Mouse (Mus musculus) MEL (cell line): Measurements from ENCODE around the gene Sfmbt2. TPM values are rescaled to one million over a fixed set of nuclear protein-coding genes. Genes with fewer than 3 reads are reported as not detected.

Source experiments
- DNase-seq: peaks from one replicate; pipeline ENCODE4 v3.0.0; 2011; ENCODE audit warnings: low read depth, low spot score
- H3K27ac ChIP-seq: 2 replicates; pipeline ENCODE4 v1.5.1; 2012; ENCODE audit warnings: low read depth, mild to moderate bottlenecking, control low read depth, low read length, moderate library complexity; ENCODE audit not compliant: control insufficient read depth
- H3K27me3 ChIP-seq, 2 experiments: fragments of 150-350 bp in 1 of 2; sonication (generic) in 1 of 2; 2 replicates each; pipeline ENCODE4 v1.6.1; 2012; ENCODE audit warnings: low read length in 2 of 2, mild to moderate bottlenecking in 2 of 2, improper control_type of control experiment in 1 of 2, moderate library complexity in 1 of 2; ENCODE audit not compliant: insufficient read depth in 2 of 2, control insufficient read depth in 1 of 2
- H3K36me3 ChIP-seq, 2 experiments: 2 replicates each; pipeline ENCODE4 v1.6.1; 2012 to 2014; ENCODE audit warnings: low read length in 2 of 2, improper control_type of control experiment in 1 of 2, inconsistent platforms in 1 of 2, mild to moderate bottlenecking in 1 of 2; ENCODE audit not compliant: insufficient read depth in 2 of 2, control insufficient read depth in 1 of 2
- H3K4me1 ChIP-seq, 2 experiments: fragments of 150-350 bp in 1 of 2; sonication (generic) in 1 of 2; 2 replicates each; pipeline ENCODE4 v1.6.1; 2012; ENCODE audit warnings: low read length in 2 of 2, improper control_type of control experiment in 1 of 2, mild to moderate bottlenecking in 1 of 2; ENCODE audit not compliant: insufficient read depth in 2 of 2, control insufficient read depth in 1 of 2
- H3K4me3 ChIP-seq, 2 experiments: fragments of 150-350 bp in 1 of 2; sonication (generic) in 1 of 2; 2 replicates each; pipeline ENCODE4 v1.5.1; 2012; ENCODE audit warnings: low read depth in 2 of 2, low read length in 2 of 2, mild to moderate bottlenecking in 2 of 2, moderate library complexity in 2 of 2, control low read depth in 1 of 2, improper control_type of control experiment in 1 of 2; ENCODE audit not compliant: control insufficient read depth in 1 of 2, insufficient read depth in 1 of 2
- H3K79me2 ChIP-seq: 2 replicates; pipeline ENCODE4 v1.6.1; 2012; ENCODE audit warnings: mild to moderate bottlenecking, low read length, moderate library complexity; ENCODE audit not compliant: control insufficient read depth, poor library complexity, insufficient read depth
- H3K9ac ChIP-seq: 2 replicates; pipeline ENCODE4 v1.6.1; 2012; ENCODE audit warnings: low read depth, mild to moderate bottlenecking, control low read depth, low read length, moderate library complexity; ENCODE audit not compliant: control insufficient read depth, poor library complexity, severe bottlenecking
- H3K9me3 ChIP-seq: fragments of 150-350 bp; sonication (generic); replicated peaks from 2 replicates; pipeline ENCODE4 v1.6.1; 2012; ENCODE audit warnings: mild to moderate bottlenecking, low read length, improper control_type of control experiment, moderate library complexity; ENCODE audit not compliant: insufficient read depth
- CHD2 ChIP-seq: IDR thresholded peaks from 2 replicates; pipeline ENCODE4 v1.6.1; 2011; ENCODE audit warnings: low read length, improper control_type of control experiment
- ELF1 ChIP-seq: IDR thresholded peaks from 2 replicates; pipeline ENCODE4 v1.6.1; 2014; ENCODE audit warnings: low read depth, mild to moderate bottlenecking, inconsistent platforms, low read length, improper control_type of control experiment, moderate library complexity
- EP300 ChIP-seq, 2 experiments: IDR thresholded peaks; 2 replicates each; pipeline ENCODE4 v1.6.1; 2011; ENCODE audit warnings: improper control_type of control experiment in 2 of 2, low read length in 2 of 2, low read depth in 1 of 2, mild to moderate bottlenecking in 1 of 2
- ETS1 ChIP-seq: IDR thresholded peaks from 2 replicates; pipeline ENCODE4 v1.6.1; 2012; ENCODE audit warnings: low read depth, mild to moderate bottlenecking, inconsistent platforms, low read length, improper control_type of control experiment, moderate library complexity
- HCFC1 ChIP-seq: IDR thresholded peaks from 2 replicates; pipeline ENCODE4 v1.6.1; 2012; ENCODE audit warnings: low read depth, mild to moderate bottlenecking, inconsistent platforms, low read length, improper control_type of control experiment, moderate library complexity
- JUND ChIP-seq: IDR thresholded peaks from 2 replicates; pipeline ENCODE4 v1.6.1; 2011; ENCODE audit warnings: low read depth, mild to moderate bottlenecking, improper control_type of control experiment, low read length
- KAT2A ChIP-seq: conservative IDR thresholded peaks from 2 replicates; pipeline ENCODE4 v1.6.1; 2012; ENCODE audit warnings: low read depth, low read length, improper control_type of control experiment, inconsistent platforms
- MAFK ChIP-seq: IDR thresholded peaks from 2 replicates; pipeline ENCODE4 v1.6.1; 2011; ENCODE audit warnings: low read depth, mild to moderate bottlenecking, low read length, improper control_type of control experiment, borderline replicate concordance
- MAX ChIP-seq: IDR thresholded peaks from 2 replicates; pipeline ENCODE4 v1.6.1; 2011; ENCODE audit warnings: low read length, improper control_type of control experiment
- MXI1 ChIP-seq: IDR thresholded peaks from 2 replicates; pipeline ENCODE4 v1.6.1; 2011; ENCODE audit warnings: mild to moderate bottlenecking, low read depth, low read length, improper control_type of control experiment
- MYB ChIP-seq: IDR thresholded peaks from 2 replicates; pipeline ENCODE4 v1.6.1; 2011; ENCODE audit warnings: mild to moderate bottlenecking, low read depth, low read length, improper control_type of control experiment
- MYC ChIP-seq: IDR thresholded peaks from 2 replicates; pipeline ENCODE4 v1.6.1; 2011; ENCODE audit warnings: low read depth, mild to moderate bottlenecking, low read length, improper control_type of control experiment, moderate library complexity
- NRF1 ChIP-seq: IDR thresholded peaks from 2 replicates; pipeline ENCODE4 v1.6.1; 2014; ENCODE audit warnings: low read depth, mild to moderate bottlenecking, inconsistent platforms, low read length, improper control_type of control experiment, moderate library complexity; ENCODE audit not compliant: poor library complexity, insufficient read depth, severe bottlenecking
- POLR2A ChIP-seq, 2 experiments: IDR thresholded peaks; 2 replicates each; pipeline ENCODE4 v1.6.1; 2011 to 2012; ENCODE audit warnings: low read length in 2 of 2, mild to moderate bottlenecking in 2 of 2, control low read depth in 1 of 2, improper control_type of control experiment in 1 of 2, low read depth in 1 of 2, moderate library complexity in 1 of 2; ENCODE audit not compliant: control insufficient read depth in 1 of 2, insufficient read depth in 1 of 2, poor library complexity in 1 of 2
- POLR2AphosphoS2 ChIP-seq: IDR thresholded peaks from 2 replicates; pipeline ENCODE4 v1.6.1; 2011; ENCODE audit warnings: low read length, improper control_type of control experiment
- POLR2AphosphoS5 ChIP-seq: IDR thresholded peaks from 2 replicates; pipeline ENCODE4 v1.6.1; 2012; ENCODE audit warnings: low read depth, borderline replicate concordance, mild to moderate bottlenecking, inconsistent platforms, low read length, moderate library complexity, mixed read lengths
- RAD21 ChIP-seq: IDR thresholded peaks from 2 replicates; pipeline ENCODE4 v1.6.1; 2011; ENCODE audit warnings: mild to moderate bottlenecking, low read depth, low read length, improper control_type of control experiment
- RCOR1 ChIP-seq: IDR thresholded peaks from 2 replicates; pipeline ENCODE4 v1.6.1; 2012; ENCODE audit warnings: low read depth, mild to moderate bottlenecking, inconsistent platforms, low read length, improper control_type of control experiment
- SIN3A ChIP-seq: IDR thresholded peaks from 2 replicates; pipeline ENCODE4 v1.6.1; 2012; ENCODE audit warnings: low read length, improper control_type of control experiment, inconsistent platforms
- TAL1 ChIP-seq: IDR thresholded peaks from 2 replicates; pipeline ENCODE4 v1.6.1; 2012; ENCODE audit warnings: mild to moderate bottlenecking, inconsistent platforms, low read length, moderate library complexity, mixed read lengths
- TBP ChIP-seq: IDR thresholded peaks from 2 replicates; pipeline ENCODE4 v1.8.0; 2011; ENCODE audit warnings: low read depth, low read length, improper control_type of control experiment
- TCF12 ChIP-seq: IDR thresholded peaks from 2 replicates; pipeline ENCODE4 v1.6.1; 2014; ENCODE audit warnings: low read depth, mild to moderate bottlenecking, inconsistent platforms, low read length, improper control_type of control experiment, moderate library complexity
- UBTF ChIP-seq: IDR thresholded peaks from 2 replicates; pipeline ENCODE4 v1.6.1; 2012; ENCODE audit warnings: low read depth, mild to moderate bottlenecking, inconsistent platforms, low read length, improper control_type of control experiment, moderate library complexity, borderline replicate concordance; ENCODE audit not compliant: insufficient read depth
- USF1 ChIP-seq: IDR thresholded peaks from 2 replicates; pipeline ENCODE4 v1.6.1; 2014; ENCODE audit warnings: low read depth, mild to moderate bottlenecking, inconsistent platforms, low read length, improper control_type of control experiment, moderate library complexity
- ZC3H11A ChIP-seq: IDR thresholded peaks from 2 replicates; pipeline ENCODE4 v1.6.1; 2012; ENCODE audit warnings: low read depth, mild to moderate bottlenecking, inconsistent platforms, low read length, improper control_type of control experiment
- ZKSCAN1 ChIP-seq: IDR thresholded peaks from 2 replicates; pipeline ENCODE4 v1.6.1; 2012; ENCODE audit warnings: low read depth, mild to moderate bottlenecking, inconsistent platforms, low read length, improper control_type of control experiment, moderate library complexity
- ZNF384 ChIP-seq: IDR thresholded peaks from 2 replicates; pipeline ENCODE4 v1.6.1; 2012; ENCODE audit warnings: low read depth, mild to moderate bottlenecking, inconsistent platforms, low read length, improper control_type of control experiment
- polyA plus RNA-seq, 2 experiments: library from polyadenylated mRNA; stranded (reverse) in 1 of 2; unstranded in 1 of 2; fragments of >175 nt in 1 of 2; fragments of >200 nt in 1 of 2; gene quantifications; 2 replicates each; pipeline versions ENCODE4 v1.2.1 to v1.2.4; 2012; ENCODE audit warnings: low replicate concordance in 2 of 2, low read depth in 1 of 2; ENCODE audit not compliant: insufficient read length in 2 of 2, insufficient read depth in 1 of 2, missing spikeins in 1 of 2
- total RNA-seq: library from RNA; depleted of rRNA; stranded (reverse); fragments of 300-350 nt; gene quantifications from 2 replicates; pipeline ENCODE4 v1.2.3, GENCODE M21; 2012

Gene Sfmbt2
- total and polyA plus RNA-seq, 3 experiments: not detected

GRCm38 (mm10) chr2:10371459-10371817 is 1.1 kb downstream of the Sfmbt2 start:
- TF ChIP-seq CHD2 (no peak), RCOR1 (no peak), MYC (no peak), ELF1 (no peak), SIN3A (no peak), USF1 (no peak), ZKSCAN1 (no peak), TBP (no peak), NRF1 (no peak), POLR2A (IDR thresholded peaks at IDR 0.05; ENCODE audit: control insufficient read depth in 1 of 2, insufficient read depth in 1 of 2, low read depth in 1 of 2, low read length in 2 of 2, poor library complexity in 1 of 2) (no peak), JUND (no peak), ZNF384 (no peak), MYB (no peak), TCF12 (no peak), KAT2A (no peak)
- Histone ChIP-seq H3K79me2 (no peaks in the 10 kb centered on the region), H3K4me3 (no peak overlapping the region), H3K9me3 (no peaks in the 10 kb centered on the region), H3K9ac (no peak overlapping the region), H3K36me3 (no peaks in the 10 kb centered on the region), H3K4me1 (no peaks in the 10 kb centered on the region), H3K27ac (no peak overlapping the region), H3K27me3 (no peaks in the 10 kb centered on the region)
- no peak for DNase-seq

- H3K4me3 ChIP-seq: no peak overlapping the region
- TF ChIP-seq UBTF: no peak
- TF ChIP-seq EP300 (IDR thresholded peaks at IDR 0.05; ENCODE audit: low read depth in 1 of 2, low read length in 2 of 2): no peak
- no peak for TF ChIP-seq POLR2AphosphoS5
- no peak for TF ChIP-seq JUND
- TF ChIP-seq MYB: no peak
- no peak for TF ChIP-seq ZKSCAN1
- TF ChIP-seq USF1: no peak
- no peak for TF ChIP-seq POLR2AphosphoS2
- TF ChIP-seq MXI1: no peak
- TF ChIP-seq ZC3H11A: no peak
- no peak for TF ChIP-seq TAL1
- TF ChIP-seq MAX: no peak
- TF ChIP-seq TBP: no peak
- no peak for TF ChIP-seq MAFK
- TF ChIP-seq TCF12: no peak
- no peak for TF ChIP-seq RAD21
- TF ChIP-seq CHD2: no peak
- no peak for TF ChIP-seq HCFC1
- no peak for TF ChIP-seq ETS1
- no peak for TF ChIP-seq NRF1
- DNase-seq: no peak
- H3K27me3 ChIP-seq: no peaks in the 10 kb centered on the region
- H3K36me3 ChIP-seq: no peaks in the 10 kb centered on the region
- no peak overlapping the region for H3K27ac ChIP-seq
- no peaks in the 10 kb centered on the region for H3K9me3 ChIP-seq
- no peaks in the 10 kb centered on the region for H3K4me1 ChIP-seq
- no peaks in the 10 kb centered on the region for H3K79me2 ChIP-seq
- no peak overlapping the region for H3K9ac ChIP-seq
Observed at GRCm38 (mm10) chr2:10371899-10372298, 1.6 kb downstream of the Sfmbt2 start.
